Mouse (Mus musculus) olfactory bulb, adult 2 months (tissue): ENCODE data around the gene Enox2.

Experiments
- CTCF ChIP-seq: fragments of 200-500 bp; IDR thresholded peaks from 2 replicates; pipeline ENCODE4 v1.5.1; 2012; ENCODE audit warnings: low read depth, mild to moderate bottlenecking, low read length, moderate library complexity; ENCODE audit not compliant: insufficient read depth
- POLR2A ChIP-seq: fragments of 200-500 bp; IDR thresholded peaks from 2 replicates; pipeline ENCODE4 v1.6.1; 2012; ENCODE audit warnings: mild to moderate bottlenecking, low read depth, low read length, moderate library complexity; ENCODE audit not compliant: insufficient read depth

DNA sequence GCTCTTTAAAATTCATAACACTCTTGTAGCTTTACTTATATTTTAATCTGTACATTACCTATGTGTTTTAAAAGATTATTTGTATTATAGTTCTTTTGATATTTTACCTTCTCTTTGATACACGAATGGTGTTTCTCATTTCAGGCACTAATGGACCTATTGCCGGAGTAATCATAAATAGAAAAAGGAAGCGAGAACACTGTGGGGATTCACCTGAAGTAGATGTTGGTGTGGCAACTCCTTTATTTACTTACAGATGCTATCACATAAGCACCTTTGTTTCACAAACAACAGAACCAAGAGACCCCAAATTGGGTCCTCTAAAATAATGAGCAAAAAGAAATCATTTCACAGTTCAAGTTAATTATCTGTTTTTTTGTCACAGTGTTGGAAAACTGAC is 109.4 kb downstream of the Enox2 start:
- TF ChIP-seq POLR2A (no peak), CTCF (no peak)
